ENCODE assay signal across 8 mouse cellular contexts in the genomic region with DNA sequence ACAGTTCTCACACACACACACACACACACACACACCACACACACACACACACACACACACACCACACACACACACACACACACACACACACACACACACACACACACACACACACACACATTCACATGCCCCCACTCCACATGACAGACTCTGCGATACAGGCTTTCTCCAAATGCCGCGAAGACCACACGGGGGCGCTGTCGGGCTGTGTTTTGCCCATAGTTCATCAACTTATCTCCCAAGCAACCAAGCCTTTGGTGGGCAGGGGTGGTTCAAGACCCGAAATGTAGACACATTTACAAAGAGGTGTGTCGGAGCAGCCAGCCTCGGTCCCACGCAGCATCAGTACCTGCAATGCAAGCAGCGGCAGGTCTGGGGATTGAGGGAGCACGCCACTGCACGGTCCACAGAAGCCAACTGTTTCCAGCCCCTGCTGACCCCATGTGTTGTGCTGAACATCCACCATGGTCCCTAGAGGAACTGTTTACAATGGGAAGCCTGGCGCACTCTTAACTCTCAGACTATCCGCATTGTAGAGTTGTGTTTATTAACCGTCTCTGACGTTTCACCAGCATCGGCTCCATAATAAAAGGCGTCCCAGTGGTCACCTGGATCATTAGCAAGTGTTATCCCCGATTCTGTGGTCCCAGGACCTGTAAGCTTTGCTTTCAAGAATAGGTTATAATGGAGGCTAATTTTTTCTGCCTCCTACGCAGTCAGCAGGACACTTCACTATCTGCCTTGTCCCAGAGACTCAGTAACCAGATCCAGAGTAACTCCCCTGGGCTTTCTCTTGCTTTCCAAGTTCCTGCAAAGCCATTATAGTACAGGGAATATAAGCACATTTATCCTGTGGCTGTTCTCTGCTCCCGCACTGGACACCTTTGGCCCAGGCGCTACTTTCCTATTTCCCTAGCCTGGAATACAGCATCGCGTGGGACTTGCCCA. TPM values are rescaled to one million over a fixed set of nuclear protein-coding genes. Genes with fewer than 3 reads are reported as not detected.
DNase-seq lines count a peak whose midpoint lies in the region; ATAC-seq and TF ChIP-seq lines count a peak whose summit lies in the region.

No protein-coding gene starts in this region.

- ATAC-seq in embryonic facial prominence, embryonic 13.5 days (ENCODE audit: insufficient number of reproducible peaks, insufficient read depth, low FRiP score, low TSS enrichment, low read depth), result no peak
- no peak for ATAC-seq in kidney, embryonic 16.5 days (ENCODE audit: low FRiP score, low TSS enrichment)
- peak; percentile 29; the same call in 1 of the 2 replicates for ATAC-seq in liver, embryonic 15.5 days (ENCODE audit: insufficient read depth)
- 0 out of 2 replicates have a peak, but pooled peaks have one; percentile 33 for ATAC-seq in stomach, postnatal 0 days (ENCODE audit: low FRiP score, low TSS enrichment)

- DNase-seq in CD4-positive helper T cell, adult 2 months (ENCODE audit: low read depth, low spot score), result peak; percentile 86
- peak; percentile 77 to 83 for DNase-seq in adrenal gland, postnatal 36 days
- DNase-seq in heart, adult 9 months (ENCODE audit: low spot score in 2 of 2), result peak; percentile 49 to 63
- DNase-seq in neural tube, embryonic 10.5 days (ENCODE audit: extremely low spot score, low spot score), result peak; percentile 82
- peak; percentile 79 for DNase-seq in stomach, postnatal 0 days (ENCODE audit: low spot score)

- peaks cover 4% of the 10 kb centered on the region for H3K4me1 ChIP-seq in embryonic facial prominence, embryonic 13.5 days
- peaks cover 10% of the 10 kb centered on the region; the same call in 1 of the 2 replicates for H3K4me1 ChIP-seq in kidney, embryonic 16.5 days (ENCODE audit: insufficient read depth, low read length)
- peaks cover 16% of the 10 kb centered on the region for H3K4me1 ChIP-seq in liver, embryonic 15.5 days (replicated peaks)
- H3K4me1 ChIP-seq in stomach, postnatal 0 days (replicated peaks; ENCODE audit: control insufficient read depth, insufficient read depth), result no peaks in the 10 kb centered on the region

- H3K9ac ChIP-seq in embryonic facial prominence, embryonic 13.5 days, result no peak overlapping the region
- no peak overlapping the region for H3K9ac ChIP-seq in kidney, embryonic 16.5 days (replicated peaks; ENCODE audit: low read length)
- H3K9ac ChIP-seq in liver, embryonic 15.5 days, result no peak overlapping the region
- H3K9ac ChIP-seq in stomach, postnatal 0 days (ENCODE audit: low read length), result no peak overlapping the region

- H3K9me3 ChIP-seq in embryonic facial prominence, embryonic 13.5 days, result no peaks in the 10 kb centered on the region
- no peaks in the 10 kb centered on the region for H3K9me3 ChIP-seq in kidney, embryonic 16.5 days (ENCODE audit: low read length)
- no peaks in the 10 kb centered on the region for H3K9me3 ChIP-seq in liver, embryonic 15.5 days (replicated peaks)
- H3K9me3 ChIP-seq in stomach, postnatal 0 days (ENCODE audit: control insufficient read depth, low read length), result no peaks in the 10 kb centered on the region

- peak; percentile 88 for TF ChIP-seq CTCF in stomach, postnatal 0 days (IDR thresholded peaks at IDR 0.05; ENCODE audit: low read depth)

- H3K4me3 ChIP-seq in embryonic facial prominence, embryonic 13.5 days, result peak overlapping the region; percentile 25
- H3K4me3 ChIP-seq in kidney, embryonic 16.5 days (ENCODE audit: low read length), result peak overlapping the region; percentile 32
- peak overlapping the region; percentile 32 for H3K4me3 ChIP-seq in liver, embryonic 15.5 days (replicated peaks)
- H3K4me3 ChIP-seq in stomach, postnatal 0 days (ENCODE audit: low read depth, low read length), result peak overlapping the region; percentile 17; the same call in 1 of the 2 replicates

- no peaks in the 10 kb centered on the region for H3K27me3 ChIP-seq in embryonic facial prominence, embryonic 13.5 days
- H3K27me3 ChIP-seq in kidney, embryonic 16.5 days (ENCODE audit: insufficient read depth, low read length), result no peaks in the 10 kb centered on the region
- no peaks in the 10 kb centered on the region for H3K27me3 ChIP-seq in liver, embryonic 15.5 days
- no peaks in the 10 kb centered on the region for H3K27me3 ChIP-seq in stomach, postnatal 0 days (ENCODE audit: control insufficient read depth, insufficient read depth, low read length)

- H3K4me2 ChIP-seq in embryonic facial prominence, embryonic 13.5 days, result peak overlapping the region; percentile 57
- H3K4me2 ChIP-seq in kidney, embryonic 16.5 days (replicated peaks; ENCODE audit: low read depth, low read length), result peak overlapping the region; percentile 55
- peak overlapping the region; percentile 66 for H3K4me2 ChIP-seq in liver, embryonic 15.5 days
- peak overlapping the region; percentile 54 for H3K4me2 ChIP-seq in stomach, postnatal 0 days (replicated peaks; ENCODE audit: low read depth)

- H3K27ac ChIP-seq in embryonic facial prominence, embryonic 13.5 days, result no peak overlapping the region
- H3K27ac ChIP-seq in kidney, embryonic 16.5 days (ENCODE audit: low read length), result no peak overlapping the region
- peak overlapping the region; percentile 51; the same call in 1 of the 2 replicates for H3K27ac ChIP-seq in liver, embryonic 15.5 days (replicated peaks)
- peak overlapping the region; percentile 30; the same call in 1 of the 2 replicates for H3K27ac ChIP-seq in stomach, postnatal 0 days (replicated peaks)

- TF ChIP-seq EP300 in stomach, postnatal 0 days (optimal IDR thresholded peaks at IDR 0.05), result no peak

- no peaks in the 10 kb centered on the region for H3K36me3 ChIP-seq in embryonic facial prominence, embryonic 13.5 days
- H3K36me3 ChIP-seq in kidney, embryonic 16.5 days (ENCODE audit: insufficient read depth, low read length), result no peaks in the 10 kb centered on the region
- no peaks in the 10 kb centered on the region for H3K36me3 ChIP-seq in liver, embryonic 15.5 days (replicated peaks)
- no peaks in the 10 kb centered on the region for H3K36me3 ChIP-seq in stomach, postnatal 0 days (ENCODE audit: control insufficient read depth, insufficient read depth, low read length)

- WGBS in embryonic facial prominence, embryonic 13.5 days, result 27% methylated on average over 25 of the region's 25 CpGs
- 27% methylated on average over 25 of the region's 25 CpGs for WGBS in kidney, embryonic 16.5 days
- 25% methylated on average over 25 of the region's 25 CpGs for WGBS in liver, embryonic 15.5 days (ENCODE audit: insufficient replicate concordance)
- 29% methylated on average over 25 of the region's 25 CpGs for WGBS in stomach, postnatal 0 days

RNA-seq across cellular contexts. Expression of a gene that starts 18.5 kb away (rescaled TPM):
- total RNA-seq in adrenal gland, postnatal 36 days (2021), result not detected
- not detected in 2 replicates for polyA plus RNA-seq in embryonic facial prominence, embryonic 13.5 days (2015; fragmentation: Nextera tagmentation; extraction: Ambion mirVana)
- not detected in 2 replicates for polyA plus RNA-seq in kidney, embryonic 16.5 days (2015; fragmentation: Nextera tagmentation; extraction: Ambion mirVana)
- polyA plus RNA-seq in liver, embryonic 15.5 days (2015; fragmentation: Nextera tagmentation; extraction: Ambion mirVana), result not detected in 2 replicates
- not detected in 2 replicates for polyA plus RNA-seq in stomach, postnatal 0 days (2015; fragmentation: Nextera tagmentation; extraction: Ambion mirVana)

RNA-seq across cellular contexts. Expression of a gene that starts 23.4 kb away (rescaled TPM):
- 10 to 100 TPM; 88.0 to 91.3 TPM for total RNA-seq in adrenal gland, postnatal 36 days (2021)
- polyA plus RNA-seq in embryonic facial prominence, embryonic 13.5 days (2015; fragmentation: Nextera tagmentation; extraction: Ambion mirVana), result 139 and 142 TPM in 2 replicates
- 106 and 113 TPM in 2 replicates for polyA plus RNA-seq in kidney, embryonic 16.5 days (2015; fragmentation: Nextera tagmentation; extraction: Ambion mirVana)
- 32.0 and 35.4 TPM in 2 replicates for polyA plus RNA-seq in liver, embryonic 15.5 days (2015; fragmentation: Nextera tagmentation; extraction: Ambion mirVana)
- 44.3 and 44.9 TPM in 2 replicates for polyA plus RNA-seq in stomach, postnatal 0 days (2015; fragmentation: Nextera tagmentation; extraction: Ambion mirVana)

RNA-seq across cellular contexts. Expression of a gene that starts 28.2 kb away (rescaled TPM):
- not detected for total RNA-seq in adrenal gland, postnatal 36 days (2021)
- polyA plus RNA-seq in embryonic facial prominence, embryonic 13.5 days (2015; fragmentation: Nextera tagmentation; extraction: Ambion mirVana), result not detected in 2 replicates
- 0.21 and 0.55 TPM in 2 replicates for polyA plus RNA-seq in kidney, embryonic 16.5 days (2015; fragmentation: Nextera tagmentation; extraction: Ambion mirVana)
- not detected in 2 replicates for polyA plus RNA-seq in liver, embryonic 15.5 days (2015; fragmentation: Nextera tagmentation; extraction: Ambion mirVana)
- polyA plus RNA-seq in stomach, postnatal 0 days (2015; fragmentation: Nextera tagmentation; extraction: Ambion mirVana), result 0.42 and 0.70 TPM in 2 replicates

RNA-seq across cellular contexts. Expression of a gene that starts 41.0 kb away (rescaled TPM):
- total RNA-seq in adrenal gland, postnatal 36 days (2021), result not detected
- not detected in 2 replicates for polyA plus RNA-seq in embryonic facial prominence, embryonic 13.5 days (2015; fragmentation: Nextera tagmentation; extraction: Ambion mirVana)
- polyA plus RNA-seq in kidney, embryonic 16.5 days (2015; fragmentation: Nextera tagmentation; extraction: Ambion mirVana), result not detected in 2 replicates
- not detected in 2 replicates for polyA plus RNA-seq in liver, embryonic 15.5 days (2015; fragmentation: Nextera tagmentation; extraction: Ambion mirVana)
- not detected in 2 replicates for polyA plus RNA-seq in stomach, postnatal 0 days (2015; fragmentation: Nextera tagmentation; extraction: Ambion mirVana)

RNA-seq across cellular contexts. Expression of a gene that starts 58.3 kb away (rescaled TPM):
- not detected for total RNA-seq in adrenal gland, postnatal 36 days (2021)
- 0.22 TPM in 1 of 2 replicates, not detected in the other for polyA plus RNA-seq in embryonic facial prominence, embryonic 13.5 days (2015; fragmentation: Nextera tagmentation; extraction: Ambion mirVana)
- not detected in 2 replicates for polyA plus RNA-seq in kidney, embryonic 16.5 days (2015; fragmentation: Nextera tagmentation; extraction: Ambion mirVana)
- polyA plus RNA-seq in liver, embryonic 15.5 days (2015; fragmentation: Nextera tagmentation; extraction: Ambion mirVana), result not detected in 2 replicates
- polyA plus RNA-seq in stomach, postnatal 0 days (2015; fragmentation: Nextera tagmentation; extraction: Ambion mirVana), result not detected in 2 replicates

Comparison
In these comparisons a context has a peak if more than half of its experiments do, and no peak if none do; other contexts are left out.
1. ATAC-seq: peak in liver, embryonic 15.5 days (single experiment) and stomach, postnatal 0 days (single experiment); none in embryonic facial prominence, embryonic 13.5 days (single experiment) and kidney, embryonic 16.5 days (single experiment).
2. H3K27ac ChIP-seq: peak in liver, embryonic 15.5 days (single experiment) and stomach, postnatal 0 days (single experiment); none in embryonic facial prominence, embryonic 13.5 days (single experiment) and kidney, embryonic 16.5 days (single experiment).
3. Peak in every context shown above with its lines, with median percentiles within 50 percentile points of each other: DNase-seq, H3K4me2 ChIP-seq and H3K4me3 ChIP-seq.